In the genomic region with DNA sequence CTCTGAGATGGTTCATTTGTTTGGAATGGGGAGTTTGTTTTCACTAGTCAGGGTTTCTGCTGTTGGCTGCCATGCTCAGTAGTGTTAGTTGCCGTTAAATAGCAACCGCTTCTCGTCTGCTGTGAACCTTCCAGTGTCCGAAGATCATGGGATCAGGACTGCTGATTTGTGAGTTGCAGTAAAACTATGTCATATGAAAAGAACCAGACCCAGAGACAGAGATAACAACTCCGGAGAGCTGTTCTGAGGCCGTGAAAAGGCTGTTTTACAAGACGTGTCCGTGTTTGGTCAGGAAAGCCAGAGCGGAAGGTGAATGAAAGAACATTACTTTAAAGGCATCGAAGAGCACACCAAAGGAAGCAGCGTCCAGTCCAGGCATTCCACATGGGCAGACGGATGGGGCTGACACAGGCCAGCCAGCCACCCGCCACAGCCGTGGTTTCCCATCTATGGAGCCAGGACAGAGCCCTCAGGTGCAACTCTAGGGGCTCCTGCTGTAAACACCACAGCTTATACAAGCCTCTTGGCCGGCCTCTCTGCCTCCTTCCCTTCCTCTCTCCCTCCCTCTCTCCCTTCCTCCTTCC, we compare ENCODE assay signal across 26 mouse cellular contexts. TPM values are rescaled to one million over a fixed set of nuclear protein-coding genes. Genes with fewer than 3 reads are reported as not detected.
DNase-seq lines count a peak whose midpoint lies in the region; ATAC-seq lines count a peak whose summit lies in the region.
"Had no signal": no experiment of that assay in that cellular context is flagged by ENCODE, and none has a peak within 500 bp of the region (broad histone marks: within the 10 kb centered on the region; RNA-seq: fewer than 3 reads in every experiment).

No protein-coding gene starts in this region.

- peak; percentile 33; the same call in 1 of the 2 replicates for ATAC-seq in heart, embryonic 13.5 days (ENCODE audit: extremely low read depth, insufficient number of reproducible peaks, low FRiP score, low TSS enrichment)
- ATAC-seq in intestine, embryonic 16.5 days = 0 out of 2 replicates have a peak, but pooled peaks have one; percentile 23
- no peak for ATAC-seq in activated CD4-positive, CD25-positive, alpha-beta regulatory T cell, adult 4 months
- ATAC-seq: forebrain, embryonic 14.5 days; hindbrain, embryonic 16.5 days; liver, postnatal 0 days had no signal

- no peak for DNase-seq in heart, embryonic 10.5 days (ENCODE audit: low spot score)
- no peak for DNase-seq in heart, postnatal 36 days
- peak; percentile 11 for DNase-seq in embryo, embryonic 10.5 days (ENCODE audit: low spot score)
- no peak for DNase-seq in cerebellum, adult 9-11 months
- DNase-seq in thymus, adult 18-20 months = no peak
- DNase-seq: adrenal gland, postnatal 36 days; B cell, adult 2 months; cerebellum, adult 11-12 months; gastrocnemius, postnatal 10 days; kidney, adult 2 months; layer of hippocampus, postnatal 36 days; left cerebral cortex, postnatal 4 days; liver, postnatal 0 days; lung, postnatal 10 days; midbrain, embryonic 14.5 days; right cerebral cortex, adult 18-20 months had no signal

- peak overlapping the region; percentile 73 for H3K4me2 ChIP-seq in heart, embryonic 13.5 days
- H3K4me2 ChIP-seq in intestine, embryonic 16.5 days (ENCODE audit: low read depth, low read length) = no peak overlapping the region
- H3K4me2 ChIP-seq: embryonic facial prominence, embryonic 13.5 days; neural tube, embryonic 13.5 days had no signal

- H3K27ac ChIP-seq in heart, embryonic 10.5 days = peak overlapping the region; percentile 88
- H3K27ac ChIP-seq in heart, embryonic 13.5 days (replicated peaks) = peak overlapping the region; percentile 99
- H3K27ac ChIP-seq in intestine, embryonic 16.5 days (ENCODE audit: low read length) = peak overlapping the region; percentile 72; the same call in 1 of the 2 replicates
- H3K27ac ChIP-seq: embryonic facial prominence, embryonic 13.5 days; neural tube, embryonic 13.5 days had no signal

- H3K27me3 ChIP-seq in heart, embryonic 10.5 days (ENCODE audit: insufficient read depth, poor library complexity, severe bottlenecking) = no peaks in the 10 kb centered on the region
- H3K27me3 ChIP-seq in heart, embryonic 13.5 days (replicated peaks) = 0 out of 2 replicates have a peak, but pooled peaks cover 7% of the 10 kb centered on the region
- H3K27me3 ChIP-seq in intestine, embryonic 16.5 days (replicated peaks; ENCODE audit: control insufficient read depth, insufficient read depth, low read length) = no peaks in the 10 kb centered on the region
- H3K27me3 ChIP-seq: embryonic facial prominence, embryonic 13.5 days; neural tube, embryonic 13.5 days had no signal

- WGBS in heart, embryonic 10.5 days = 20% methylated on average over 15 of the region's 15 CpGs
- WGBS in heart, embryonic 13.5 days = 17% methylated on average over 15 of the region's 15 CpGs
- 52% methylated on average over 15 of the region's 15 CpGs for WGBS in intestine, embryonic 16.5 days

- peak overlapping the region; percentile 93 for H3K9ac ChIP-seq in heart, embryonic 13.5 days
- H3K9ac ChIP-seq in intestine, embryonic 16.5 days (ENCODE audit: low read depth, low read length) = no peak overlapping the region
- H3K9ac ChIP-seq: embryonic facial prominence, embryonic 13.5 days; liver, postnatal 0 days; neural tube, embryonic 13.5 days had no signal

- H3K9me3 ChIP-seq in heart, embryonic 10.5 days = no peaks in the 10 kb centered on the region
- H3K9me3 ChIP-seq in heart, embryonic 13.5 days = no peaks in the 10 kb centered on the region
- H3K9me3 ChIP-seq in intestine, embryonic 16.5 days (ENCODE audit: control insufficient read depth, low read length) = no peaks in the 10 kb centered on the region
- H3K9me3 ChIP-seq: embryonic facial prominence, embryonic 13.5 days; neural tube, embryonic 13.5 days had no signal

- H3K4me3 ChIP-seq in heart, embryonic 10.5 days = peak overlapping the region; percentile 62
- peak overlapping the region; percentile 67 for H3K4me3 ChIP-seq in heart, embryonic 13.5 days
- H3K4me3 ChIP-seq in intestine, embryonic 16.5 days (ENCODE audit: low read length) = no peak overlapping the region
- H3K4me3 ChIP-seq: embryonic facial prominence, embryonic 13.5 days; neural tube, embryonic 13.5 days had no signal

- intact Hi-C loops in heart, postnatal 36 days (cut with DNase I) = no loop called here

- H3K4me1 ChIP-seq in heart, embryonic 10.5 days = peaks cover 56% of the 10 kb centered on the region
- H3K4me1 ChIP-seq in heart, embryonic 13.5 days = peaks cover 88% of the 10 kb centered on the region
- H3K4me1 ChIP-seq in intestine, embryonic 16.5 days (ENCODE audit: control insufficient read depth, insufficient read depth, low read length) = peaks cover 3% of the 10 kb centered on the region; the same call in 1 of the 2 replicates

- peaks cover 26% of the 10 kb centered on the region for H3K36me3 ChIP-seq in heart, embryonic 10.5 days
- peaks cover 44% of the 10 kb centered on the region for H3K36me3 ChIP-seq in heart, embryonic 13.5 days
- H3K36me3 ChIP-seq in intestine, embryonic 16.5 days (ENCODE audit: control insufficient read depth, insufficient read depth, low read length) = no peaks in the 10 kb centered on the region

RNA-seq across cellular contexts. Expression of a gene that starts 2.6 kb away (rescaled TPM):
- 31.3 and 57.0 TPM in 2 replicates for polyA plus RNA-seq in heart, embryonic 10.5 days (2016; fragmentation: Nextera tagmentation; extraction: Ambion mirVana)
- total RNA-seq in heart, postnatal 36 days (2021) = 100 to 1,000 TPM; 199 to 208 TPM
- 41.8 and 43.3 TPM in 2 replicates for polyA plus RNA-seq in heart, embryonic 13.5 days (2015; fragmentation: Nextera tagmentation; extraction: Ambion mirVana)
- polyA plus RNA-seq in intestine, embryonic 16.5 days (2015; fragmentation: Nextera tagmentation; extraction: Ambion mirVana) = 1.8 and 2.0 TPM in 2 replicates
- 1 to 10 TPM; 1.1 TPM for polyA plus RNA-seq in activated CD4-positive, CD25-positive, alpha-beta regulatory T cell, adult 4 months (2017; shearing (Covaris generic))
- total RNA-seq: hematopoietic stem cell, adult 5-6 weeks; megakaryocyte progenitor cell, adult 5-6 weeks had no signal

RNA-seq across cellular contexts. Expression of a gene that starts 18.6 kb away (rescaled TPM):
- polyA plus RNA-seq in heart, embryonic 10.5 days (2016; fragmentation: Nextera tagmentation; extraction: Ambion mirVana) = 8.1 and 10.4 TPM in 2 replicates
- total RNA-seq in heart, postnatal 36 days (2021) = 1 to 10 TPM; 2.8 to 3.2 TPM
- 6.0 and 6.3 TPM in 2 replicates for polyA plus RNA-seq in heart, embryonic 13.5 days (2015; fragmentation: Nextera tagmentation; extraction: Ambion mirVana)
- polyA plus RNA-seq in intestine, embryonic 16.5 days (2015; fragmentation: Nextera tagmentation; extraction: Ambion mirVana) = 5.8 and 6.4 TPM in 2 replicates
- 10 to 100 TPM; 10.7 to 20.0 TPM for polyA plus RNA-seq in activated CD4-positive, CD25-positive, alpha-beta regulatory T cell, adult 4 months (2017; shearing (Covaris generic))

RNA-seq across cellular contexts. Expression of a gene that starts 42.7 kb away (rescaled TPM):
- polyA plus RNA-seq in heart, embryonic 10.5 days (2016; fragmentation: Nextera tagmentation; extraction: Ambion mirVana) = not detected in 2 replicates
- total RNA-seq in heart, postnatal 36 days (2021) = not detected
- polyA plus RNA-seq in heart, embryonic 13.5 days (2015; fragmentation: Nextera tagmentation; extraction: Ambion mirVana) = not detected in 2 replicates
- 0.11 and 0.15 TPM in 2 replicates for polyA plus RNA-seq in intestine, embryonic 16.5 days (2015; fragmentation: Nextera tagmentation; extraction: Ambion mirVana)
- 1 to 10 TPM; 6.8 to 7.1 TPM for polyA plus RNA-seq in activated CD4-positive, CD25-positive, alpha-beta regulatory T cell, adult 4 months (2017; shearing (Covaris generic))
- total RNA-seq: adrenal gland, postnatal 36 days had no signal
- polyA plus RNA-seq: embryonic facial prominence, embryonic 13.5 days; liver, adult 2 months had no signal

Comparison
In these comparisons a context has a peak if more than half of its experiments do, and no peak if none do; other contexts are left out.
1. RNA of a gene that starts 2.6 kb away (polyA plus RNA-seq): 41.8 to 43.3 TPM in heart, embryonic 13.5 days and 31.3 to 57.0 TPM in heart, embryonic 10.5 days; 1.8 to 2.0 TPM in intestine, embryonic 16.5 days and 1.1 TPM in activated CD4-positive, CD25-positive, alpha-beta regulatory T cell, adult 4 months; every median in the first group is over 10 times any median in the second.
2. Peak in every context shown above with its lines, with median percentiles within 50 percentile points of each other: H3K27ac ChIP-seq.